Mouse (Mus musculus) right cerebral cortex, postnatal 4 days (tissue): ENCODE data around the gene Kcnab1.

Source experiments
- DNase-seq: peaks from one replicate; pipeline ENCODE4 v3.0.0-alpha.2; 2022

Gene Kcnab1

GRCm38 (mm10) chr3:65108945-65109921 is at the start of gene Kcnab1:
Gene Kcnab1, plus strand, starts transcription at chr3:65109384.
- DNase-seq, result peak; percentile 56

GRCm38 (mm10) chr3:65088295-65088694 is 20.9 kb upstream of the Kcnab1 start:
- no peak for DNase-seq

DNA sequence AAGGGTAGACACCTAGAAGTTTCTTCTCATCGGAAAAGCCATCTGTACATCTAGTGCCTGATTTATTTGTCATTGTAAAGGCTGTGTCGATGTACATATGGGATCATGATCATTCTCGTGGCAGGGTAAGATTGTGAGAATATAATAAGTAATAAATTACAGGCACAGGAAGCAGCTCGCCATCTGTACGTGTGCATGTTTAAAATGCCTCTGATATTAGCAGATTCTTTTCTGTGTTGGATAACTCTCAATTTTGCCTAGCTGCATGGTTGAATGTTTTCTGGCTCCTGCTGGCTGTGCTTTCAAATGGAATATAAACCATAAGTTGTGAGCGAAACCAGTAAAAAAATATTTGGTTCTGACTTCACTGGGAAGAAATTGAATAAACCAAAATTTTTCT is 5.1 kb upstream of the Kcnab1 start:
- DNase-seq, result no peak

GRCm38 (mm10) chr3:65110190-65110589 is 1.0 kb downstream of the Kcnab1 start:
- no peak for DNase-seq

- DNase-seq, result no peak
These were observed 2.0 kb downstream of the Kcnab1 start for GRCm38 (mm10) chr3:65111176-65111575.

DNA sequence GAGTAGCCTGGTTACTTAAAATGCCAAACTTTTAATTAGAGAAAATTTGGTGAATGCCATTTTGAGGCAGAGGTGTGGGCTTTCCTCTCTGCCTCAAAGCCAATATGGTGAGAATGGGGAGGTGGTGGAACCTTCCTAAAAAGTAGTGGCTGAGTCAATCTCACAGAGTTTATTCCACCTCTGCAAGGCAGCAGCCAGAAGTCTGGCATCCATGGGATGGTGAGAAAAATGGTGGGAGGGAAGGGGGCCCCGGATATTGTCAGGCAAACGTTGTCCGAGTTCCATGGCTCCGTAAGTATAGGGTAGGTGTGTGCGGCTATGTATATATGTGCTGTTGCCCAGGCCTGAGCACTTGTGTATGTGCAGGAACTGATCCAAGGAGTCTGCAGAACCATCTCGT is 6.0 kb downstream of the Kcnab1 start:
- no peak for DNase-seq

GRCm38 (mm10) chr3:65116958-65117357 is 7.8 kb downstream of the Kcnab1 start:
- DNase-seq, result no peak

- DNase-seq, result no peak
These were observed 8.2 kb downstream of the Kcnab1 start for GRCm38 (mm10) chr3:65117365-65117764.

DNA sequence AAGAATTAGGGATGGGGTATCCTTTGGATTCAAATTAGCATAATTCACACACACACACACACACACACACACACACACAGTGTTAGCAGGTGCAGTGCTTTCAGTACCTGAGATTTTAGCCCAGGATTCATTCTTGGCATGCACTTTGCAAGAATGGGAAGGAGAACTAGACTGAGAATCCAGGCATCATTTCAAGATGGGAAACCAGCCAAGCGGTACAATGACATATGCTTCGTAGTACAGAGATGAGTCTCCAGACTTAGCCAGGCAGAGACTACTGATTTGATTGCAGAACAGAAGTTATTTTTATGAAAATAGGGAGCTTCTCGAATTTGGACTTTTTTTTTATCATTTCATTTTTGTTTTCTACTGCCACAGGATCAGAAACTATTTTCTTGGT is 15.8 kb downstream of the Kcnab1 start:
- DNase-seq, result no peak

DNA sequence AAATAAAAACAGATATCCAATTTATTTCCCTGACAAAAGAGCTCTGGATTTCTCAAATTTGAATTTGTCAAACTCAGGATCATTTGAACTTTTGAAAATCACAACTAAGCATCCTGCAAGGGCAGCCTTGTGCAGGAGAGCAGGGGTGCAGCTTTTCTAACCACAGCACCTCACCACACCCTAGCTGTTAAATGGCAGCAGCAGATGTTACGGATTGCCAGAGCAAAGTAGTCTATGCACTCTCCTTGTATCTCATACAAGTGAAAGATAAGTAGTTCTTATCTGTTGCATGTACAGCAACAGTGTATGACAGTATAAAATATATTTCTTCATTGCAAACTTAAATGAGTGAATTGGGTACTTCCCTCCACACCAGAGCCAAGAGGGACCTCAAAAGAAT is 20.4 kb downstream of the Kcnab1 start:
- DNase-seq, result no peak

- DNase-seq, result no peak
These were observed 25.7 kb downstream of the Kcnab1 start for GRCm38 (mm10) chr3:65134931-65135330.

GRCm38 (mm10) chr3:65136897-65137296 is 27.7 kb downstream of the Kcnab1 start:
- no peak for DNase-seq

- DNase-seq, result no peak
These were observed 29.6 kb downstream of the Kcnab1 start for GRCm38 (mm10) chr3:65138739-65139138.

GRCm38 (mm10) chr3:65145152-65145551 is 36.0 kb downstream of the Kcnab1 start:
- DNase-seq, result no peak

DNA sequence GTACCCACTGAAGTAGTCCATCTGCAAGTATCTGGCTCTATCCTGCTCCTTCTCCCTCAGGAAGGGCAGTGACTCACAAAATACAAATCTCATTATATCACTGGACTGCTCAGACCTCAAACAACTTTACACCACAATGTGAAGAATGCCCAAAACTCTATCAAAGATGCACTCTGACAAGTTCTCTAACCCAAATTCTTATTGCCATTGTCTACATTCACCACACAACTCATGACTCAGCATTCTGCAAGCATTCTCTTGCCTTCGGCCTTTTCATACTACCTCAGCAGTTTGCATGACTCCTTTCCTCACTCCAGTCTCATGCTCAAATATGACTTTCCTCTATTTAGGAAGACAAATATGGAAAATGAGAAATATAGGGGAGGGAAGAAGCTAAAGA is 42.6 kb downstream of the Kcnab1 start:
- no peak for DNase-seq

DNA sequence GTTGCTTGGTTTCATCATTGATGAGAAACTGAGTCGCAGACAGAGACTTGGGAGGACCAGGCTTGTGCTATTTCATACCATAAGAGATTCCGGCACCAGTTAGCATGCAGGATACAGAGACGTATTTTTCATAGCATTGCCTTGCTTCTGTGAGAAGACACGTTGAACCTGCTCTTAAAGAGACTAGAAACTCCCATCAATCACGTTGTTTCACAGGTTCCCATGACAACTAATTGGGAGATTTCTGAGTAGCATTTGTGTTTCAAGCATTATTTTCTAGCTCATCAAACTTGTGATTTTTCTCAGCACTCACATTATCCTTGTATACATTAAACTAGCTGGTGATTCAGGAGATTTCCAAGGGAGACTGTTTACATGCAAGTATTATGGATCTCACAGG is 63.8 kb downstream of the Kcnab1 start:
- no peak for DNase-seq

DNA sequence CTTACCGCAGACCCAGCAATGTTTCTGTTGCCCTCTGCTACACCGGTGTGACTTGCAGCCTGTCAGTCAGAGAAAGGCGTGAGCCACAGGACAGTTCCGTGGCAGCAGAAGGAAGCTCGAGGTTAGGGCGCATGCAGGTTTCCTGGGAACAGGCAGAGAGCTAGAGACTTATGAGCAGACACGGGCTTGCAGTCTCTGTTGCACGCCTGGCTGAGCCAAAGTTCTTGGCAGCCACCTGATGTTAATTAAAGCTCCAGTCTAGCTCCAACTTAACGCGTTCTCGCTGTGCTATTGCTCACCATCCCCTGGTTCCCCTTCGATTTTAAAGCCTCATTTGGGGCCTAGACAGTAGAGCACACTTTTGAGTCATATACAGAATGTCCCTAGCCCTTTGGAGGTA is 65.4 kb downstream of the Kcnab1 start:
- peak; percentile 9 for DNase-seq

- no peak for DNase-seq
These were observed 66.6 kb downstream of the Kcnab1 start for GRCm38 (mm10) chr3:65175819-65176218.

DNA sequence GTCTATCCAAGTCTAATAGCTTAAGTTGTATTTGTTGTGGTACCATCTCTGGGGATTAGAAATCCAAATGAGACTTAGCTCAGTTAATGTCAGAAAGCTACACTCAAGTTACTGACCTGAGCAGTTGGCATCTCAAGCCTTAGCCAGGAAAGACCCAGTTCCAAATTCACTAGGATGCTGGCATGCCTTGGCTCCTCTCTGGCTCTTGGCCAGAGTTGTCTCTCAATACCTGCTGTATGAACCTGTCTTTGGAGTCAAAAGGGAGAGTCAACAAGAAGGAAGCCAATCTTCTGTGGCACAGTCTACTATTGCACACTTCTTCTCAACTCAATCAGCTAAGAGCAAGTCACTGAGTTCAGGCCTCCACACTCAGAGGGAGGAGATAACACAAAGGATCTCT is 67.7 kb downstream of the Kcnab1 start:
- no peak for DNase-seq

DNA sequence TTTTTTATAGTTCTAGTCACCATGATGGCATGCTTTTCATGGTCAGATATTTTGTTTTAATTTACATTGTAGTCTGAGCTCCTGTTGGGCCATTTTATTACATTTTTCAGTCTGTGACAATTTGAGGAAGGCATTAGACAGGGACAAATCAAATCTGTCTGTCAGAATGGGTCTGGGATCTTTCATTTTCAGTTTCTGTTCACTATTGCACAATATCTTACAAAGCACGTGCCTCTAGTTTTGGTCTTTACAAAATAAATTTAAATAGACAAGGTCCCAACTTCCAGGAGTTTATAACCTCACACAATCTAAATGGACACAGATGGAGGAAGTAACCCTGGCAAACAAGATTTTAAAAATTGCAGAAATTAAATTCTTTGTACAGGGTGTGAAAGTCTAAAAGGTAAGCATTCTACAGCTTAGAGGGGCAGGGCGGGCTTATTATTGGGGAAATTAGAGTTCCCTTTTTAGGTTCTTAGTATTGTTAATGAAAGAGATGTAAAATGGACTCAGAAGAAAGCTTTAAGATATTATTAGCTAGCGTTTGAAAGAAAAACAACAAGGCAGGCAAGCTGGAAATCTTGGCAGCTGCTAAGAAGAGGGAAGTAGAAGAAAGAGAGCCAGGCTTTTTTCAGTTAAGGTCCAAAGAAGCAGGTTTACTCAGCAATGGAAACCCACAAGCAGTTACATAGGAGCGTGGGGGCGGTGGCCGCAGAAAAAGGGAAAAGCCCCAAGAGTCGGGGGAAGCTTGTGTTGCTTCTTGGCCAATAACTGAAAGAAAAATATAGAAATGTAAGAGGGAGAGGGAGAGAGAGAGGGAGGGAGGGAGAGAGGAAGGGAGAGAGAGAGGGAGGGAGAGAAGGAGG is 78.9 kb downstream of the Kcnab1 start:
- no peak for DNase-seq

GRCm38 (mm10) chr3:65200611-65201010 is 91.4 kb downstream of the Kcnab1 start:
- no peak for DNase-seq

DNA sequence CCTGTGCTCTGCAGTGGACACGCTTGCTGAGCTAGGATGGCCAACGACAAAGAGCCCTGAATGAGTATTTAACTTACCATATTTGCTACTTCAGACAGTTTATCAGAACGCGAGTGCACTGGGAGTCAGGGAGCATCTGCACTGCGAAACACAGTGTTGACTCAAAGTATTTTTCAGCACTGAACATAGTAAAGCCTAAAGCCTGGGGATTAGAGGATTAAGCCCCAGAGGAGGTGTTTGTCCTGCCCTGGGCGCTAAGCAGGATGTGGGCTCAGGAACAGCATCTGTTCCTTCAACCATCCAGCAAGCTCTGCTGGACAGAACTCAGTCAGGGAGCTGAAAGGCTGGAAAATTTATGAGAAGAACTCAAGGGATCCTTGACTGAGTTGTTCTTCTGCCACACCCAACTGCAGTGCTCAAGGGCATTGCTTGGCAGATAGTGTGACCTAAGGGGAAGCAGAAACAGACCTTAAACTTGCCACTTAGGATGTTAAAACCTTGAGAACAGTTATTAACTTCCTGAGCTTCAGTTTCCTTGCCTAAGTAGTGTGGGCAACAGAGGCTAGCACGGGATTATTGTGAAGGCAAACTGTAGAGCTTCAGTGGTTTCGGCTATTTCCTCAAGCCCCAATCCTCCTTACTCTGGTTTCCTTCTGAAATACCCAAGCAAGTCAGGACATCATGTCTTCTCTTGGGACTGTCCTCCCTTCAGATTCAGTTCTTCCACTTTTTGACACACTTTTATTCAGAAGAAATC is 94.4 kb downstream of the Kcnab1 start:
- DNase-seq, result no peak
